Mouse (Mus musculus) ES-Bruce4 (cell line): Measurements from ENCODE around the gene Bub1b.

ENCODE experiments used
- CTCF ChIP-seq: IDR thresholded peaks from one replicate; pipeline ENCODE4 v1.8.1; 2011; ENCODE audit warnings: low read depth, low read length
- EP300 ChIP-seq: IDR thresholded peaks from 2 replicates; pipeline ENCODE4 v1.6.1; 2011; ENCODE audit warnings: low read depth, low read length; ENCODE audit not compliant: insufficient read depth
- POLR2A ChIP-seq: IDR thresholded peaks from one replicate; pipeline ENCODE4 v1.8.1; 2011; ENCODE audit warnings: low read length; ENCODE audit not compliant: insufficient read depth

DNA sequence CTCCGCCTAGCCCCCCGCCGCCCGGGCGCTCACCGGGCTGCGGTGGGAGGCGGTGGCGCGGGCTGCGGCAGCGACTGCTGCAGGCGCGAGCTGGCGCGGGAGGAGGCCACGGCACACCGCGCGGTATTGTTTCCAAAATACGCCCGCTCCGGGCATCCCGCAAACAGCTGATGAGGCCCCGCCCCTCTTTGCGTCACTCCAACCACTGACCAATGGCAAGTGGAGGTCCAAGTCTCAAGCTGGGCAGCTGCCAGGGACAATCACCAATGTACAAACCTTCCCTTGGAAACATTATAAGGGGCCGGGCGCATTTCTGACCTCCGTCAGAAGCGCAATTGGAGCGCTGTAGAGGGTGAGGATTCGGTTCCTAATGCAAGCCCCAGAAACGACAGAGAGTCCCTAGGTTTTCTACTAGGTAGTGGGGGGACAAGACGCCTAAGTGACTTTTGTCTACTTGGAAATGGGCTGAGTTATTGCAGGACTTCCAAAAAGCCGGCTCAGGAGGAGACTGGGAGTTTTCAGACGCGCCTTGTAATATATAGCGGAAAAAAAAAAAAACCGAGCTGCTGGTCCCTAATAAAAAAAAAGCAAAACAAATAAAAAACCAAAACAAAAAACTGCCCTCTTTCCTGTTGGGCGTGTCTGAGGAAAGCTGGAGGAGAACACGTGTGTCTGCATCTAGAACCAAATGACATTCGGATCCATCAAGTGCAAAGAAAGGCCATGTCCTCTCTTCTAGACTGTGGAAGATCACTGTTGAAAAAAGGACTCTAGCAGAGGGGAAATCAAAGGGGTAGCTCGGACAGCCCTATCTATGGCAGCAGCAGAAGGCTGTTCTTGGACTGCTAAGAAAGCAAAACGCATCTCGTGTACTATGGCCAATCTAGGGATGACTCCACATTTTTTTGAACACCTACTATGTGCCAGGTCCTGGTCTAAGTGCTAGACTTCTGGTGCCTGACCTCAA, 48.2 kb upstream of the Bub1b start, which contains the start of gene Bmf:
- no peak for TF ChIP-seq POLR2A
- no peak for TF ChIP-seq CTCF
- TF ChIP-seq EP300, result no peak
